Mouse (Mus musculus): Measurements from ENCODE around the gene Foxn3. TPM values are rescaled to one million over a fixed set of nuclear protein-coding genes. Genes with fewer than 3 reads are reported as not detected.

Gene Foxn3
- polyA plus RNA-seq, 1 experiment, result 61.0 TPM

GRCm38 (mm10) chr12:99265777-99266176 is 297.6 kb downstream of the Foxn3 start:
- Histone ChIP-seq H3K4me3 (ENCODE audit: low read depth, low read length) (no peak overlapping the region), H3K27ac (ENCODE audit: insufficient read depth, low read length) (no peak overlapping the region), H3K9me3 (replicated peaks; ENCODE audit: control insufficient read depth, insufficient read depth, low read length, poor library complexity, severe bottlenecking) (no peaks in the 10 kb centered on the region), H3K27me3 (ENCODE audit: control insufficient read depth, insufficient read depth, low read length, poor library complexity, severe bottlenecking) (no peaks in the 10 kb centered on the region), H3K4me1 (ENCODE audit: control insufficient read depth, insufficient read depth, low read length) (peaks cover 2% of the 10 kb centered on the region), H3K9ac (ENCODE audit: low read depth, poor library complexity, severe bottlenecking) (no peak overlapping the region), H3K36me3 (ENCODE audit: control insufficient read depth, insufficient read depth, low read length, poor library complexity, severe bottlenecking) (no peaks in the 10 kb centered on the region)
- TF ChIP-seq POLR2A (IDR thresholded peaks at IDR 0.05; ENCODE audit: insufficient read depth, low read length) (no peak), EP300 (IDR thresholded peaks at IDR 0.05; ENCODE audit: insufficient read depth, low read depth, low read length) (no peak), CTCF (IDR thresholded peaks at IDR 0.05; ENCODE audit: low read depth, low read length) (no peak)

- Histone ChIP-seq H3K27me3 (ENCODE audit: control insufficient read depth, insufficient read depth, low read length, poor library complexity, severe bottlenecking) (no peaks in the 10 kb centered on the region), H3K4me3 (ENCODE audit: low read depth, low read length) (no peak overlapping the region), H3K9me3 (replicated peaks; ENCODE audit: control insufficient read depth, insufficient read depth, low read length, poor library complexity, severe bottlenecking) (no peaks in the 10 kb centered on the region), H3K36me3 (ENCODE audit: control insufficient read depth, insufficient read depth, low read length, poor library complexity, severe bottlenecking) (no peaks in the 10 kb centered on the region), H3K27ac (ENCODE audit: insufficient read depth, low read length) (no peak overlapping the region), H3K9ac (ENCODE audit: low read depth, poor library complexity, severe bottlenecking) (no peak overlapping the region), H3K4me1 (ENCODE audit: control insufficient read depth, insufficient read depth, low read length) (peaks cover 2% of the 10 kb centered on the region)
- TF ChIP-seq EP300 (IDR thresholded peaks at IDR 0.05; ENCODE audit: insufficient read depth, low read depth, low read length), result no peak
- no peak for TF ChIP-seq CTCF (IDR thresholded peaks at IDR 0.05; ENCODE audit: low read depth, low read length)
- TF ChIP-seq POLR2A (IDR thresholded peaks at IDR 0.05; ENCODE audit: insufficient read depth, low read length), result no peak
Measured at GRCm38 (mm10) chr12:99264386-99264785, 299.0 kb downstream of the Foxn3 start.

GRCm38 (mm10) chr12:99263592-99264335 is 299.6 kb downstream of the Foxn3 start:
- TF ChIP-seq CTCF (IDR thresholded peaks at IDR 0.05; ENCODE audit: low read depth, low read length) (no peak), POLR2A (IDR thresholded peaks at IDR 0.05; ENCODE audit: insufficient read depth, low read length) (no peak), EP300 (IDR thresholded peaks at IDR 0.05; ENCODE audit: insufficient read depth, low read depth, low read length) (no peak)

DNA sequence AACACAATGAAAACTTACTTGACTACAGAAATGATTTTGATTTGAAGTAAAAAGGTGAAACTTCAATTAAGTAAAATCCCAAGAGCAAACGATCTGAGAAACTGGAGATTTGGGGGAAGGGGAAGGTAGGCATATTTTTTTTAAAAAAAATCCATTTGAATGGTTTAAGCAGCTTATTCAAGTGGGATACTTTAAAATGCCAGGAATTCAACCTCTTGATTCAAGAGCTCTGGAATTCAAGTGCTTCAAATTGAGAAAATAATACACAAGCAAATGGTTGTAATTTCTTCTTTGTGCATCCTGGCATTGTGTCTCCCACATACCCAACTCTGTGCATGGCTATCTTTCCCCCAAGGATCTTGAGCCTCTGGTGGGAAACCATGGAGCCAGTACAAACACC is 300.5 kb downstream of the Foxn3 start:
- Histone ChIP-seq H3K4me3 (ENCODE audit: low read depth, low read length) (no peak overlapping the region), H3K9me3 (replicated peaks; ENCODE audit: control insufficient read depth, insufficient read depth, low read length, poor library complexity, severe bottlenecking) (no peaks in the 10 kb centered on the region), H3K4me1 (ENCODE audit: control insufficient read depth, insufficient read depth, low read length) (peaks cover 2% of the 10 kb centered on the region), H3K36me3 (ENCODE audit: control insufficient read depth, insufficient read depth, low read length, poor library complexity, severe bottlenecking) (no peaks in the 10 kb centered on the region), H3K27me3 (ENCODE audit: control insufficient read depth, insufficient read depth, low read length, poor library complexity, severe bottlenecking) (no peaks in the 10 kb centered on the region), H3K9ac (ENCODE audit: low read depth, poor library complexity, severe bottlenecking) (no peak overlapping the region), H3K27ac (ENCODE audit: insufficient read depth, low read length) (no peak overlapping the region)
- TF ChIP-seq EP300 (IDR thresholded peaks at IDR 0.05; ENCODE audit: insufficient read depth, low read depth, low read length) (no peak), POLR2A (IDR thresholded peaks at IDR 0.05; ENCODE audit: insufficient read depth, low read length) (no peak), CTCF (IDR thresholded peaks at IDR 0.05; ENCODE audit: low read depth, low read length) (no peak)

More at GRCm38 (mm10) chr12:99263592-99264335, 299.6 kb downstream of the Foxn3 start:
- peaks cover 2% of the 10 kb centered on the region for H3K4me1 ChIP-seq (ENCODE audit: control insufficient read depth, insufficient read depth, low read length)
- H3K4me3 ChIP-seq (ENCODE audit: low read depth, low read length), result no peak overlapping the region
- no peaks in the 10 kb centered on the region for H3K36me3 ChIP-seq (ENCODE audit: control insufficient read depth, insufficient read depth, low read length, poor library complexity, severe bottlenecking)
- H3K9me3 ChIP-seq (replicated peaks; ENCODE audit: control insufficient read depth, insufficient read depth, low read length, poor library complexity, severe bottlenecking), result no peaks in the 10 kb centered on the region
- H3K9ac ChIP-seq (ENCODE audit: low read depth, poor library complexity, severe bottlenecking), result no peak overlapping the region
- H3K27me3 ChIP-seq (ENCODE audit: control insufficient read depth, insufficient read depth, low read length, poor library complexity, severe bottlenecking), result no peaks in the 10 kb centered on the region
- no peak overlapping the region for H3K27ac ChIP-seq (ENCODE audit: insufficient read depth, low read length)

DNA sequence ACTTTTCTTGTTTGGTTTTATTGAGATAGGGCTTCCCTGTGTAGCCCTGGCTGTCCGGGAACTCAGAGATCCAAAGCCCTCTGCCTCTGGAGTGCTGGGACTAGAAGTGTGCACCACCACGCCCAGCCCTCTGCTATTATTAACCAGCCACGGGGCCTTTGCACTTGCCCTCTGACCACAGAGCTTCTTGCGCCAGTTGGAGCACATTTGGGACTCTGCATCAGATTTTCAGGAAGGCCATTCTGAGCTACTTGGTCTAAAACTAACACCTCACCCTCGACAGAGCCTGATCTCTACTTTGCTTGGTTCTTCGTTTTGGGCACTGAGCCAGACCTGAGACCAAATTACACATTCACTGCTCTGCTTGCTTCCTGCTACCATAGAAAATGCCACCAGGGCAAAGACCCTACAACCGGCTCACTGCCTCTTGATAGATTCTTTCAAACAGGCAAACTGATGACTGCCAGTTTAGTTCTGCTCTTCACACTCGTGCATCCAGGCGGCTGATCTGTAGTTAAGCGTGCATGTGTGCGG is 301.2 kb downstream of the Foxn3 start:
- no peak overlapping the region for H3K4me3 ChIP-seq (ENCODE audit: low read depth, low read length)
- no peaks in the 10 kb centered on the region for H3K36me3 ChIP-seq (ENCODE audit: control insufficient read depth, insufficient read depth, low read length, poor library complexity, severe bottlenecking)
- no peaks in the 10 kb centered on the region for H3K9me3 ChIP-seq (replicated peaks; ENCODE audit: control insufficient read depth, insufficient read depth, low read length, poor library complexity, severe bottlenecking)
- no peak overlapping the region for H3K9ac ChIP-seq (ENCODE audit: low read depth, poor library complexity, severe bottlenecking)
- no peak for TF ChIP-seq POLR2A (IDR thresholded peaks at IDR 0.05; ENCODE audit: insufficient read depth, low read length)
- no peak for TF ChIP-seq EP300 (IDR thresholded peaks at IDR 0.05; ENCODE audit: insufficient read depth, low read depth, low read length)
- no peak for TF ChIP-seq CTCF (IDR thresholded peaks at IDR 0.05; ENCODE audit: low read depth, low read length)
- H3K4me1 ChIP-seq (ENCODE audit: control insufficient read depth, insufficient read depth, low read length), result peaks cover 2% of the 10 kb centered on the region
- no peaks in the 10 kb centered on the region for H3K27me3 ChIP-seq (ENCODE audit: control insufficient read depth, insufficient read depth, low read length, poor library complexity, severe bottlenecking)
- H3K27ac ChIP-seq (ENCODE audit: insufficient read depth, low read length), result no peak overlapping the region

DNA sequence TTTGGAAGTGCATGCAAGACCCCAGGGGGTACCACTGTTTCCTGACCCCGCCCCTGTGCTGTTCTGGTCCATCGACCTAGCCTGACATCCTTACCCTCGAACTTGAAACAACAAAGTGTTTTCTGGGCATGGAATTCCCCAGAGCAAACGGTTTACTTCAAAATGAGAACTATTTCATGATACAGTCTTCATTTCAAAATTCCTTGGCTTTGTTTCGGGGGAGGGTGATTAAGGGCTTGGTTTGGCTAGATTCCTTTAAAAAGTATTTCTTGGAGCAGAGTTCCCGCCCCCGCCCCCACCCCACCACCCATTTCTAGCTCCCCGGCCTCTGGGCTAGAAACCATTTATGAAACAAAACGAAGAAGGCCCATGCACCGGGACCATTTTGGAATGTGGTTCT is 303.2 kb downstream of the Foxn3 start:
- Histone ChIP-seq H3K9me3 (replicated peaks; ENCODE audit: control insufficient read depth, insufficient read depth, low read length, poor library complexity, severe bottlenecking) (no peaks in the 10 kb centered on the region), H3K27ac (ENCODE audit: insufficient read depth, low read length) (no peak overlapping the region), H3K4me3 (ENCODE audit: low read depth, low read length) (no peak overlapping the region), H3K4me1 (ENCODE audit: control insufficient read depth, insufficient read depth, low read length) (peaks cover 2% of the 10 kb centered on the region), H3K36me3 (ENCODE audit: control insufficient read depth, insufficient read depth, low read length, poor library complexity, severe bottlenecking) (no peaks in the 10 kb centered on the region), H3K27me3 (ENCODE audit: control insufficient read depth, insufficient read depth, low read length, poor library complexity, severe bottlenecking) (no peaks in the 10 kb centered on the region), H3K9ac (ENCODE audit: low read depth, poor library complexity, severe bottlenecking) (no peak overlapping the region)
- TF ChIP-seq EP300 (IDR thresholded peaks at IDR 0.05; ENCODE audit: insufficient read depth, low read depth, low read length), result no peak
- TF ChIP-seq POLR2A (IDR thresholded peaks at IDR 0.05; ENCODE audit: insufficient read depth, low read length), result no peak
- no peak for TF ChIP-seq CTCF (IDR thresholded peaks at IDR 0.05; ENCODE audit: low read depth, low read length)

Data from ES-Bruce4 (cell line).